Mouse (Mus musculus) gastrocnemius, postnatal 36 days (tissue): ENCODE measurements around the gene Tmem220. TPM values are rescaled to one million over a fixed set of nuclear protein-coding genes. Genes with fewer than 3 reads are reported as not detected.

Source experiments
- DNase-seq, 2 experiments: peaks; one replicate each; pipeline ENCODE4 v3.0.0; 2022
- intact Hi-C: fragments of 180-260 bp; cut with DNase I; formaldehyde crosslinking; loops from one replicate; pipeline ENCODE4 v1.15.1; 2025
- long read RNA-seq, 2 experiments: library from polyadenylated mRNA; stranded (forward); transcript quantifications; one replicate each; pipeline ENCODE4 v2.0.0; 2021
- total RNA-seq, 2 experiments: library from RNA; stranded (reverse); gene quantifications; 2 replicates each; pipeline ENCODE4 v1.2.3; 2021

Gene Tmem220
- total RNA-seq, result under 1 TPM; 0.49 to 0.64 TPM
- long read RNA-seq, experiment 1, partial matches to known transcripts, result 0 of 1 reads
- long read RNA-seq, experiment 1, other reads (novel, unspliced or antisense), result 0 of 1 reads
- long read RNA-seq, experiment 2, result 0 reads

DNA sequence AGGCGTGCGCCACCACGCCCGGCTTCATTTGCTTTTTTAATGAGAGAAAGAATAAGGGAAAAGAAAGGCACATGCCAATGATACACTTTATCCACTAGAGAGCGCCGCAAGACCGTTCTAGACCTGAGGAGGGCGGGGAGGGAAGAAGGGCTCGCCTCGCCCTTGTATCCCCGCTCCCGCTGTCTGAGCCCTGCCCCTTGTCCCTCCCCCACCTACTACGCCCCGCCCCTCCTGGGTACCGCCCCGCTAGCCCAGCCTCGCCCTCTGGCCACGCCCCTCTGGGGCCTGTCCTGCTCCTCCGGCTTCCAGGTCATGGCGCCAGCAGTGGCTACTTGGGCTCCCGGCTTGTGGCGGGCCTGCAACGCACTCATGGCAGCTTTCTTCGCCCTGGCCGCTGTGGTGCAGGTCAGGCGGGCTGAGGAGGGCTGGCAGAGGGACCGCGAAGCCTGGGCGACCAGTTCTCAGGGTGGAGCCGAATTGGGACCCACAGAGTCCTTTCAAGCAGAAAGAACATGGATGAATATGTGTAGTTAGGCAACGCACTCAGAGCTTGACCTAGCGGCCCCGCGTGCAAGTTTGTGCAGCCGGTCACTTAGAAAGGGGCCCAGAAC, at the start of gene Tmem220:
TSS of gene Tmem220 (plus strand) at position 288 of the 611 bp plus-strand sequence.
- intact Hi-C loops, result loop anchor here (2.0 kb wide), 1 partner anchor 28 kb away; the partner anchor contains the start of genes Adprm and Sco1
- peak; percentile 91 to 94 for DNase-seq

DNA sequence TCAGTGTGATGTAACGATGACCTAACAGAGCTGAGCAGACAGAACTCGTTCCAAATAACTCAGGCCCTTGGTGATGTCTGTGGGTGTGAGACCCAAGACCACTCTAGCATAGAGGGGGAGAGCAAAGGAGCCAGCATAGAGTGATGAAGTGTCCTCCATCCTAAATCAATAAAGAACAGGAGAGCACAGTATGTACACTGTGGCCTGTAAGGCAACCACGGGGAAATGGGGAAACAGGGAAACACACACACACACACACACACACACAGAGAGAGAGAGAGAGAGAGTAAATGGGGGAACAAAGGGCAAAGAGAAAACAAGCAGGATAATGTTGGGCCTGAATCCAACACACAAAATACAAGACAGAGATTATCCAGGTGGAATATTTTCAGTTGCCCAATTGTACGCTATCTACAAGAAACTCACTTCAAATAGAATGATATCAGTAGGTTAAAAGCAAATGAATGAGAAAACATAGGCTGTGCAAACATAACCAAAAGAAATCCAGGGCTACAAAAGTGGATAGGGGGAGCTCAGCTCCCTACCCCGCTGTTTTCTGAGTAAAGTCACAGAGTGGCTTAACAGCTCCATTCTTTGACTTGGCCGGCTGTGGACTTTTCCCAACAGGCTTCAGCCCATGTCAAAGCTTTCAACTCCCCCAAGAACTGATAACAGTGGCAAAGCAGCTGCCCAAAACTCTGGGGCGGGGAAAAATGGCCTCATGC, 49.2 kb upstream of the Tmem220 start:
- DNase-seq, result no peak
- intact Hi-C loops, result no loop called here

DNA sequence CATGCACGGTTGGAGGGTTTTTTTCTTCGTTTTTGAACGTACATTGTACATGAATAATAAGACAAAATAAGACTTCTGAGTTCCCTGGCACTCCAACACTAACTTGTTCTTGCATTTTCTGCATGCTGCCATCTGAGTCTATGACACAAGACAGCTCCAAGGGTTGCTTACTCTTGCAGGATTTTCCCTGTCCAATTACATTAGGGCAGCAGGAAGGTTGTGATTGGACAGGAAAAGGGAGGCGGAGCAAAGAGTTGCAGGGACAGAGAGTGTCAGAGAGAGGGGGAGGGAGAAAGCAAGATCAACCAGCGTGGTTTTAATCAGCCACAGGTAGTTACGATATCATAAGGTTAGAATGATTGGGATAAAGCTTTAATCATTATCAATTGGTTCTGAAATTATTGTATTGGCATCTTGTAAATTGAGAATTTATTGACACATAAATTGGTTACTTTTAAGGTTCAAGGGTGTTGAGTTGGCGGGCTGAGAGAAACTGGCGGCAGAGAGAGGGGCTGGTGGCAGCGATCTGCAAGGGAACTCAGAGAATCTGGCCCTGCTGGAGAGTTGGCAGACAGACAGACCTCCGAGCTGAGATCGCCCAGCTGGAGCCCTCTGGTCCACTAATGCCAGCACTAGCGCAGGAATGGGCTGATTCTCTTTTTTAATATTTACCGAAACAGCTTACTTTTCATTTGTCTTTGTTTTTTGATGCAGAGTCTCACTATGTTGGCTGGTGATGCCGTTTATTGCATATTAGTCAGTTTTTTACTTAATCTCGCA, 43.4 kb upstream of the Tmem220 start:
- intact Hi-C loops, result no loop called here
- DNase-seq, result no peak

DNA sequence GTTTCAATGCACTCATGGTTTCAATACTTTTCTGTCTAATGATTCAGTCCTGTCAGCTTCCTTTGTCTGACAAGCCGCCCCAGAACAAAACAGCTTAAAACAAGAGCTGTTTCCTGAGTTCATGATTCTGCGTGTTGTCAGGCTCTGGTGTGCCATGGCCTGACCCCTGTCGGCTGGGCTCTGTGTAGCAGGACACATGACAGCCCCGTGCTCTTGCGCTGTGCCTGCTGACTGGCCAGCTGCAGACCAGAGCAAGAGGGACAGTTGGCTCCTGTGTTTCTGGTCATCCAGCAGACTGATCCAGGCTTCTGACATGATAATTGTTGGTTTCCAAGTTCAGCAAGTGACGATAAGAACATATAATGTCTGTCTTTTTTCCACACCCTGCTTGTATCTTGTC, 42.2 kb upstream of the Tmem220 start:
- DNase-seq, result peak in 1 of 2 experiments; percentile 24
- intact Hi-C loops, result no loop called here

DNA sequence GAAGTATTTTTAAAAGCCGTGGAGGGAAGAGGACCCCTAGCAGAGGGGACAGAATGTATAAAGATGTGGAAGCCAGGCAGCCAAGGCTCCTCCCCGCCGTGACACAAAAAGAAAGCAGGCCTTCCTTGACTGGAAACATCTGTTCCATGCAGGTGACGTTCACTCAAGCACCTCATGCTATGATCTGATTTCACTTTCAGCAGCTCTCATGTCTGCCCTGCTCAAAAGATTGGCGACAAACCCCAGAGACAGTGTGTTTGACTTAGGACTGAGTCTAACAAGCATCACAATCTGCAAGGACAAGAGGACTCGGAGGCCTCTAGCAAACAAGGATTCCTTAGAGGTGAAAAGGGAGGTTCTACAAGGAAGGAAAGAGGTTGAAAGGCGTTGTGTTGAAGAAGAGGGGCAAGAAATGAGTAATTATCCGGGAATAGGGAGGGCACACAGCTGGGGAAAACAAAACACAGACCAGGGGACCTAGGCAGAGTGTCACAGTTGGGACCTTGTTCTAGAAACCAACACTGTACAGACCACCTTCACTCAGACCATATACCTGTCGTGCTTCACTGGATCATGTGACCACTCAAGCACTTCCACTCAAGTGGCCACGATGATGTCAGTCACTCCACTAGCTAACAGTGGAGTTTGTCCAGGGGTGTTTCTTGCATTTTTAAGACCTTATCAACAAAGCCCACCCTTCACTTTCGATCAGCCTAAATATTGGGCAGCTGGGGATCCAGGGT, 41.4 kb upstream of the Tmem220 start:
- intact Hi-C loops, result loop anchor here (2.0 kb wide), 2 partner anchors 69 to 77 kb away; no protein-coding TSS in a partner anchor
- no peak for DNase-seq

DNA sequence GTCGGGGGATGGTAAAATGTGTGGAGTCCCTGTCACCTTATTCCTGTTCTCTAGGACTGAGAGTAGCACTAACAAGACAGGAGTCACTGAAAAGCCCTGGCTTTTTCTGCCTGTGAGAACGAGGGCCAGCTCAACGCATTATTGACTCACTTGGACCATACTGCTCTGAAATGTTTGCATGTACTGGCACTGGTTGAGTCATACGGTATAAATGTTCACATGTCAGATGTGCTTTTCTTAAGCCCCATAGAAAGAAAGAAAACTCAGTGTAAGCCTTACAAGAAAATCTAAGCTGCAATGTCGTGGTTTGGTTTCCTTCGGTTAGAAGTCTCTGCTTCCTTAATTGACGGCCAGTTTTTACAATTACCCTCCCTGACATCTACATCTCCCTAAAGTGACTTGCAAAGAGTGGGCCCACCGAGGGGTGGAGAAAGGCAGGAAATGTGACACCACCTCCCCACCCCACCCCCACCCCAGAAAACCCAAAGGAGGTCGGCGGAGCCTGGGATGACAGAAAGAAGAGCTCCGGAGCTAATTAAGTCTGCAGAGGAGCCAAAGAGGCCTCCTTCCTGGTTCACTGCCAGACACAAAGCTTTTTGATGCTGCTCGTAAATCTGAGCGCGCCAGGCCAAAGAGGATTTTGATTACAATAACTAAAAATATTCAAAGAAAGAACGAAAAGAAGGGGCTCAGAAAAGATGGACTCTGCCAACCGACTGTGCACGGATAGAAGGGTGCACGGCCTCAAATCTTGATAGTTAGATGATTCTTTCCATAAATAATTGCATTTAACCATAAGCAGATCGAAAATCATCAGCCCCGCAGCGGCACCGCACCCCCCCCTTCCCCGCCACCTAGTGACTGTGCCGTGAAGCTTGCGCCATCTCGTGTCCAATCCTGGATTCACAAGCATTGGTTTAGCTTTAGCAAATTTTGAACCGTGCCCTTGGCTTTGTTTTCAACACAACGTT, 40.5 kb upstream of the Tmem220 start:
- intact Hi-C loops, result loop anchor here (2.0 kb wide), 2 partner anchors 70 to 78 kb away; no protein-coding TSS in a partner anchor
- peak; percentile 35 to 52 for DNase-seq

DNA sequence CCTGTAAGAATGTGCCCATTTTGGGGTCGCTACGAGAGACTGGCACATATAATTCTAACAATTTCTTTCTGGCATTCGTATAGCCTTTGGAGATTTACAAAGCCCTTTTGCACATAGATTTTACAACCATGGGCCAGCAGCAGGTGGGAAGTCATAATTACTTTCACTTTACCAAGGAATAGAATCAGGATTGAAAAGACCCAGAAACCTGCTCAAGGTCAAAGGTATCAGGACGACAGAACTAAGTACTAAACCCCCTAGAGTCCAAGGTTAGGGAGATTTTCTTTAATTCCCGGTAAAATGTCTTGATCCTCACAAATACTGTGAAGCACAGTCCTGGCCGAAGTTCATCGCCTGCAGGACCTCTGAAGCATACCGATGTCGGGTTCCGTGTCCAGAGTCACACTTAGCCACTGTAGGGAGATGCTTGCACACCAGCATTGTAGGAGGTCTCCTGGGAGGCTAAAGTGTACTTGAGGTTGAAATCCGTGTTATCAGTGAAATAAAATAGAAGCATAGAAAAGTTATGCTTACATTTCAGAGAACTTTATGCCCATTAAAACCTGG, 39.7 kb upstream of the Tmem220 start:
- DNase-seq, result no peak
- intact Hi-C loops, result loop anchor here (2.0 kb wide), 2 partner anchors 70 to 78 kb away; no protein-coding TSS in a partner anchor

DNA sequence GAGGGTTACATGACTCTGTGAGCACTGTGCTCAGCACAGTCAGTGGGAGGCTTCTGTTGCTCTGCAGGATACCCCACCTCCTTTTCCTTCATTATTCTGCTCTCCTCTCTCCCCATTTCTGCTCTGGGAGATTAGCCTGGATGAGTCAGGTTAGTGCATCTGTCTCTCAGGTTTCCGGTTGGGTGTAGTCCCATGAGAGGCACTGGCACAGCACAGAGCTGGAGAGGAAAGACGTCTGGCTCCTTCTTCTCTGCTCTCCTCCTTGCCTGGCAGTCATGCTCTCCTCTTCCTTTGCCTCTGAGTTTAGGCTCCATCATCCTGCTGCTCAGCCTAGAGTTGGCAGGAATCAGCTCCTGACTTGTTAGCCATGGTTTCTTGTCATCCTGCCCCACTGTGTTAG, 32.8 kb upstream of the Tmem220 start:
- DNase-seq, result no peak
- intact Hi-C loops, result no loop called here

DNA sequence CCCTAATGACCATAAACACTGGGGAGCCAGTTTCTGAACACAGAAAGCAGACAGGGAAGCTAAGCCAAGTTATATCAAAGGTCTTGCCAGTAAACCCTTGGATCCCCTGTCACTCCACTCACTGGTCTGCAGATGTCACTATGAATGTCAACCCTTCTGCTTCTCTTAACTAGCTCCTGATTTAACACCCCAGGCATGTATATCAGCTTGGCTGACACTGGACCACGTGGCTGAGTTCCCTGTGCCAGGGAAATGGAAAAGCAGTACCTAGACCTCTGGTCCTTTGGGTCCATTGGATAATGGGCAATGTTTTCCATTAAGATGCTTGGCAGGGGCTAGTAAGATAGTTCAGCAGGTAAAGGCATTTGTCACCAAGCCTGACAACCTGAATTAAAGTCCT, 31.3 kb upstream of the Tmem220 start:
- DNase-seq, result no peak
- intact Hi-C loops, result no loop called here

DNA sequence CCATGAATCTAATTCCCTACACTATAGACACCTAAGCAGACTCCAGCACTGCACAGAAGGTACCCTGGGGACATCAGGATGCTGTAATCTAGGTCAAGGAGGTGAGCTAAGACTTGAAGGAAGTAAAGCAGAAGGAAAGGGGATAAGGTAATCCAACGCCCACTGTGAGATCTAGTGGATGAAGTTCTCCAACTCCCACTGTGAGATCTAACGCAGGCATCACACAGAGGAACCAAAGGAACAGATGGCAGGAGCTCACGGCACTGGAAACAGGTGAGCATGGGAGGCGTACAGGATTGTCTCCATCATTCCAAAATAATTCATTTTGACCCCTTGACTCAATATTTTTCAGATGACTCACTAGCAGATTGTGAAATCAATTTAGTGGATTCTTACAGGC, 28.5 kb upstream of the Tmem220 start:
- intact Hi-C loops, result no loop called here
- no peak for DNase-seq

DNA sequence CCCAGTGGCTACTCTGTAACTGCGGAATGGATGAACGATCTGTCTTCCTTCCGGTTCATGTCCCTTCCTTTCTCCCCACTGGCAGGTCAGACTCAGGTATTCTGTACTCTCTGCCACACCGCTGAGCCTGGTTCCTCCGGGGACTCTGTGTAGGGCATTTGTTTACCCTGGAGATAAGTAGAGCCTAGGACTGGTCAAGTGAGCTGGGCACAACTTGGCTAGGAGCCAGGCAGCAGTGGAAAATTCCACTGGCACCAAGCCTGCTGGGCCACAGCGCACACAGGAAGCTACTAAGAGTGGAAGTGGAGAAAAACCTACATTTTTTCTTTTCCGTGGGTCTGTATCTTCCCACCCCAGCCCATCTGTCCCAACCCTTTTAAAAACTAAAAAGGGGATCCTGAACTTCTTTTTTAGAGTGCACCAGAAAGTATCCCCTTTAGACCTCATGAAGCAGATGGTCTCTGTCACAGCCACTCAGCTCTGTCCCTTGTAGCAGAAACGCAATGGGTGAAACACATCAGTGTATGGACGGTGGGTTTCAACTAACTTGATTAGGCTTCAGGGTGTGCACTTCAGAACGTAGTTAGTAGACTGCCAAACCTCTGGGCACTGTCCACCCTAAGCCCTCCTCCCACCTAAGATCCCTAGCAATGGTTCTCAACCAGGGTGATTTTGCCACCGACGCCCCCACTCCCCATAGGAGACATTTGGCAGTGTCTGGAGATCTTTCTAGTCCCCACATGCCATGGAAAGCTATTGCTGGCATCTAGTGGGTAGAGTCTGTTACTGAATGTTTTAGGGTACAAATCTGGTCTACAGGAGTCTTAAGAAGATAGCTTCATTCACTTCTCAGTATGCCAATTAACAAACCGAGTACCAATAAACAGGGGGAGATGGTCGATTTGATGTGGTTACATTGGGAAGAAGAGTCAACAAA, 26.2 kb upstream of the Tmem220 start:
- no peak for DNase-seq
- intact Hi-C loops, result no loop called here

DNA sequence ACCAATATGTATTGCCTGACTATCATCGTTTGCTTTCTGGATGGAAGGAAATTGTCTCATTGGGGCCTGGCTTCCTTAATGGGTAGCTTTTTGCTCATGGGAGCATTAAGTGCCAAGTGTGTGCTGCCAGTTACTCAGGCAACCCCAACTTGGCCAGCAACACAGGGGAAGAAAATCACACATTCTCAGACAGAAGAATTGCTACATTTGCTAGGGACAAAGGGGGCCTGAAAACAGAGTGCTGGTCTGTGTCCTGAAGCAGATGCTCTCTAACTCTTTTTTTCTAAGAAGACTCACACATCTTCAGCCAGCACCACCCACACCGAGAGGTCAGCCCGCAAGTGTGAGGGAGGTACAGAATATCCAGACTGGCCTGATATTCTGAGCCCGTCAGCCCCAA, 24.3 kb upstream of the Tmem220 start:
- DNase-seq, result no peak
- intact Hi-C loops, result no loop called here

DNA sequence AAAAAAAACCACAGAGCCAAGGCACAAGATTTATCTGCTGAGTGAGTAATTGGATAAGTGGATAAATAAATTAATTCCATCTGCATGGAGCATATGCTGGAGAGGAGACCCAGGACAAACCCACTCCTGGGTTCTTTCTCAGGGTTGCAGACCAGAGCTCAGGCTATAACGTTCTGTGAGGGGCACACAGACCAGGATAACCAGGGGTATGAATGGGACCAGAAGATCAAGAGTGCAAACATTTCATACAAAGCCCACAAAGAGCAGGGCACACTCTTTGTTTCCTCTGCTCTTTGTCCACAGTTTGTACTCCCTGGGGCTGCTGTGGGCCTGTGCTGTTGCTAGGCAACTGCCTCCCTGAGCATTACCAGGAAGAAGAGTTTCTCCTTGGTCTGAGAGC, 23.2 kb upstream of the Tmem220 start:
- no peak for DNase-seq
- intact Hi-C loops, result no loop called here

DNA sequence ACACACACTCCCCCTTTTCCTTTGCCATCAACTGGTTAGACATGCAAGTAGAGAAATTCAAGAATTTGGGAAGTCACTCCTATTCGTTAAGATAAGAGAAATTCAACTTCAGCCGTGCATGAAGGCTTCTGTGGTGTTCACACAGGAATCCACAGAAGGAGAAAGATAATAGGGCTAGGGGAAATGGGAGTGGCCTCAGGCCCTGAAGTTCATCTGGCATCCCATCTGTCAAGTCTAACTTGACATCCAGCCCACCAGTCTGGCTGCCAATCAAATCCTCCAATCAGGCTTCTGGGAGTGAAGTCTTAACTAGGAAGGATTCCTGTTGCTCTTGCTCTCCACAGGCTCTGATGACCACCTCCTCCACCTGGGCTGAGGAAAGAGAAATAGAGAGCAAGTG, 22.0 kb upstream of the Tmem220 start:
- no peak for DNase-seq
- intact Hi-C loops, result no loop called here

DNA sequence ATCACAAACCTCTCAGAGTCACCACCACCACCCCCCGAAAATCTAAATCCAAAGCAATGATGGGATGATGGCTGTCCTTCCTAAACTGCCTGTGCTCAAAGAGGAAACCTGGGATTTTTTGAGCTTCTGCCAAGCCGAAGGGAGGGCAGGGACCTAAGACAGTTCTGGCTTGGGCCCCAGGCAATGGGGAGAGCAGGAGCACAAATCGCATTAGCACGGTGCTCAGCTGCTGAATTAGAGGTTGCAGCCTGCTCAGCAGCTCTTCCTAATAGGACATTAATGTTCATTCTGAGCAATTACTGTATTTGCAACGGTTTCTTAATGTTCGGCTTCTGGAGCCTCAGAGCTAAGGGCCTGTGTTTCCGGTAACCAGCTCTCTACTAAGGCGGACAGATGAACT, 17.0 kb upstream of the Tmem220 start:
- DNase-seq, result no peak
- intact Hi-C loops, result no loop called here

DNA sequence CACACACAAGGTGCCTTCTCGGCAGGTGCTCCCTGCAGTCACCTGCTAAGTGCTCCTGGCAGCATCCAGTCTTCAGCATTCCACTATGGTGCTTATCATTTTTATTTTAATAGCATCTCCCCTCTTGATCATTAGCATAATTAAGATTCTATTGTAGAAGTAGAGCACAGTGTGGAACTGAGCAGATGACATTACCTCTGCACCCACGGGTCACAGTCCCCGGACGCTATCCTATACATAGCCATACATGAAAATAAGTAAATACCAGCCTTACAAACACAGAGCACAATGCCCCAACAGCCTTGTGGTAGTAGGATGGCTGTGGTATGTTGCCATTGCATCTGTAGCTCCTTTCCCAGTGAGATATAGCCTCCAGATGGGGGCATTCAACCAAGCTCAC, 16.4 kb upstream of the Tmem220 start:
- no peak for DNase-seq
- intact Hi-C loops, result no loop called here

DNA sequence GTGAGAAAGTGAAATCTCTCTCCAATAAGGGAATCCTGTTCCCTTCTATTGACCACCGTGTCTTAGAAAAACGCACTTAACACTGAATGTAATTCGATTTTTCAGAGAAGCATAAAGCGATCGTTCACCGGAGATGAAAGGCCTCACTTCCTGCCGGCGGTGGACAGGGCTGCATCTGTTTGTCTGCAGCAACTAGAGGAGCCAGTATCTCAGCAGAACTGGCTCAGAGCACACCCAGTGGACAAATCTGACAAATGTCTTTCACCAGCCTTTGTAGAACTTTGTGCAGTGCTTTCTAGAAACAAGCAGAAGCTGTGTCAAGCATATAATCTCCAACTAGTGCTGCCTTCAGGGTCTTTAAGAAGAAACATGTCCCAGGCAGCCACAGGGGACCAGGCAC, 14.5 kb upstream of the Tmem220 start:
- intact Hi-C loops, result no loop called here
- no peak for DNase-seq

DNA sequence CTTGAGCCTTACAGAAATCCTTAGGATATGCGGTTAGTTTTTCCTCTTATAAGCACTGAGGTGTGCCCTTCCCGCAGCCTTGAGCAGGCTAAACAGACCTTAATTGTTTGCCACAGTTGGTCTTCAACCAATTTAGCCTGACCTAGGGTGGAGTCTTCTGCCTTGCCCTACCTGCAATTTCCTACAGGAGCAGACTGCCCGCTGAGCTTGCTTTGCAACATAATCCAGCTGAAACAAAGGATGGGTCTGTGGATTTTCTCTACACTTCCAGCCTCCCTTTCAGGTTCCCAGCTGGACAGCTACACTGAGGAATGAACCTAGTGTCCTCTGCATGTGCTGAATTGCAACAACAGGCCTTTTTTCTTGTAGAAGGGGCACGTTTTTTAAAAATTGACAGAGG, 13.3 kb upstream of the Tmem220 start:
- intact Hi-C loops, result no loop called here
- no peak for DNase-seq
